Mouse (Mus musculus) regulatory T cell (primary cell): ENCODE measurements around the gene Mmp11.

Experiments used
- in situ Hi-C: fragments of 300-600 bp; cut with MboI, MseI; formaldehyde crosslinking; loops from one replicate; pipeline ENCODE4 v1.15.1; 2025; ENCODE audit warnings: high pct_unique_total_duplicates

The Mmp11 gene

GRCm38 (mm10) chr10:75898039-75898564 is 38.2 kb downstream of the Mmp11 start:
- in situ Hi-C loops, result no loop called here

DNA sequence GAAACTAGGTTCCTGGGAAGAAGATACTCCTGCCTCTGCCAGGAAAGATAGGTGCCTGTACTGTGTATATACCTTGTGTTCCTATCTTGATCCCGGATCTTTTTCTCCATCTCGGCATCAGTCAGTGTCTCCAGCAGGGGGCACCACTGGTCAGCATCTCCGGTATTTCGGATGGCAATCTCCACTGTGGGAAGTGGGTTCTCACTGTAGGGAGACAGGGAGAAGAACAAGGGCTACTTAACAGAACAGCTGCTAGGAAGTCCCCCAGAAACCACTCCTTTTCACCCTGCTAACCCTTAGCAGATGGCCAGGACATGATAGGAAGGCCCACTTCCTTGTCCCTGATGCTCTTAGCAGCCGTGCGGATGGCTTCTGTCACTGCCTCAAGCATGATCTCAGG is 38.9 kb downstream of the Mmp11 start:
- in situ Hi-C loops, result no loop called here

GRCm38 (mm10) chr10:75896208-75896607 is 40.1 kb downstream of the Mmp11 start:
- in situ Hi-C loops, result no loop called here

- in situ Hi-C loops, result no loop called here
Measured at GRCm38 (mm10) chr10:75895730-75896129, 40.6 kb downstream of the Mmp11 start.

DNA sequence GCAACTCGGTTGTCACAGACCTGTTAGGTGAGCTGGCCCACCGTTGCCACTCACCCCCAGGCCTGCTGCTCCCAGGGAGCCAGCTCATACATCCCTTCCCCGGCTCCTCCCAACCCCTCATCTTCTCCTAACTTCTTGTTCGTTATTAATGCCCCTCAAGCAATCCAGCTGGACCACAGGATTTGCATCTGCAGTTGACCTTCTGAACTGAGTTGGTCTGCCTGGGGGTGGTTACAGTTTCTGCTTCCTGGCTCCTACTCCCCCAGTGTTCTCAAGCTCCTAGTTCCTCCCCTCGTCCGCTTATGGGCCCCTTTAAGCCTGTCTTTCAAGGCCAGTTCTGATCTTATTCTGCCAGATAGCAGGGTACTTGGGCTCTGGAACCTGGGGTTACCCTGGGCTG is 41.7 kb downstream of the Mmp11 start:
- in situ Hi-C loops, result no loop called here

- in situ Hi-C loops, result no loop called here
Measured at GRCm38 (mm10) chr10:75893089-75893750, 43.1 kb downstream of the Mmp11 start, which contains the start of gene Derl3. Derl3 (plus strand) TSS chr10:75893413.

DNA sequence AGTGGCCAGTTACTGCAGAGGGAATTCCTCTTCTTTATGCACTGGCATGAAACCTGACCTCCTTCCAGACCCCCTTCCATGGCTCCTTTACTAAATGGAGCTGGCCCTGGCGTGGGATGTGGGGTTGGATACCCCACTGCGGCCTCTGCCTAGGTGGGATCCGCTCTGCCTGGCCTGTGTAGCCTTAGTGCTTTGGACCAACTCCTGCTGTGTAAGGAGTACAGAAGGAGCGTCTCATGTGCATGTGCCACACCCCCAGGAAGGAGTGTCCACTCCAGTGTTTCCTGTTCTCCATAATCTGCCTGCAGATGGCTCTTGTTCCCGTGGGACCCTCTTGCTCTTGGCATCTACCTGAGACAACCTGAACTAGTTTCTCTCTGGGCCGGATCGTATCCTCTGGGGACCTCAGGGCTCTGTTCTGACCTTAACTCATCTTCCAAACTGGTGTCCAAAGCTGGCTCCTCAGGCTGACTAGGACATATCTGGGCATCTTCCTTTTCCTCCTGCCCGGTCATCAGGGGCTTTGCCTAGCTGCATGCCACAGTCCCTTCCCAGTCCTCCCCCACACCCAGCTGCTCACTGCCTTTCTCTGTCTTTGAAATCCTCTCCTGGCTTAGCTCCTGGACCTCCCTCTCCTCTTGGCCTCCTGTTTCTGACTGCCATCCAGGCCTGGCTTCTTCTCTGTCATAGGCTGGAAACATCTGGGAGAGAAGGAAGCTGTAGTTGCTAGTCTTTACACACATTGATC is 46.7 kb downstream of the Mmp11 start:
- in situ Hi-C loops, result loop anchor here (5.0 kb wide), 1 partner anchor 63 kb away; the partner anchor contains the start of gene Gm5134

- in situ Hi-C loops, result loop anchor here (5.0 kb wide), 1 partner anchor 65 kb away; the partner anchor contains the start of gene Gm5134
Measured at GRCm38 (mm10) chr10:75887504-75887903, 48.8 kb downstream of the Mmp11 start.

DNA sequence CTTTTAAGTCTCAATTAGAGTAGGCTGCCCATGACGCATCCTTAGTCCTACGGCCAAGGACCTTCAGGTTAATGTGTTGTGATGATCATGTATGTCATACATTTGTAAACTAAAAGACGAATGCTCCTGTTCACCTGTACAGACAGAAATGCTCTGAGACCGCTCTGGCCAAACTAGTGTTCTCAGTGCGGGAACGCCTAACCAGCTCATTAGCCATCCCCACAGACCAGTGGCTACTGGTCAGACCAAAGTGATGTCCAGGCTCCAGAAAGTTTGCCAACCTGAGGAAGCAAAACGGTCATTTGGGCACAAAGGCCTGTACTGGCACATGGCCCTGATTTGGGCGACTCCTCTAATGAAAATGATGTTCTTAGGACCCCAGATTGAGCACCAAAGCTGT is 51.6 kb downstream of the Mmp11 start:
- in situ Hi-C loops, result loop anchor here (5.0 kb wide), 1 partner anchor 68 kb away; the partner anchor contains the start of gene Gm5134

DNA sequence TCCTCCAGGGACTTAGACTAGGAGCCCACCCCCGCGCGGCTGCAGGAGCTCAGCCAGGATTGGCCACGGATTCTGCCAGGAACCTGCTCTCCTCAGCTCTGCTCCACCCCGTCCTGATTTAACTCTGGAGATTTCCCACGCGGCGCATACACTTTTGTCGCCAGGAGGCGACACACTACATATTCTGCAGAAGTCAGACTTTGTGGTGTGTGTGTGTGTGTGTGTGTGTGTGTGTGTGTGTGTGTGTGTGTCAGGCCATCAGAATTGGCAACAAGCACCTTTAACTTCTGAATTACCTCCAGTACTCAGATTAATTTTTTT is 53.1 kb downstream of the Mmp11 start:
- in situ Hi-C loops, result no loop called here

- in situ Hi-C loops, result no loop called here
Measured at GRCm38 (mm10) chr10:75882433-75883231, 53.7 kb downstream of the Mmp11 start.

DNA sequence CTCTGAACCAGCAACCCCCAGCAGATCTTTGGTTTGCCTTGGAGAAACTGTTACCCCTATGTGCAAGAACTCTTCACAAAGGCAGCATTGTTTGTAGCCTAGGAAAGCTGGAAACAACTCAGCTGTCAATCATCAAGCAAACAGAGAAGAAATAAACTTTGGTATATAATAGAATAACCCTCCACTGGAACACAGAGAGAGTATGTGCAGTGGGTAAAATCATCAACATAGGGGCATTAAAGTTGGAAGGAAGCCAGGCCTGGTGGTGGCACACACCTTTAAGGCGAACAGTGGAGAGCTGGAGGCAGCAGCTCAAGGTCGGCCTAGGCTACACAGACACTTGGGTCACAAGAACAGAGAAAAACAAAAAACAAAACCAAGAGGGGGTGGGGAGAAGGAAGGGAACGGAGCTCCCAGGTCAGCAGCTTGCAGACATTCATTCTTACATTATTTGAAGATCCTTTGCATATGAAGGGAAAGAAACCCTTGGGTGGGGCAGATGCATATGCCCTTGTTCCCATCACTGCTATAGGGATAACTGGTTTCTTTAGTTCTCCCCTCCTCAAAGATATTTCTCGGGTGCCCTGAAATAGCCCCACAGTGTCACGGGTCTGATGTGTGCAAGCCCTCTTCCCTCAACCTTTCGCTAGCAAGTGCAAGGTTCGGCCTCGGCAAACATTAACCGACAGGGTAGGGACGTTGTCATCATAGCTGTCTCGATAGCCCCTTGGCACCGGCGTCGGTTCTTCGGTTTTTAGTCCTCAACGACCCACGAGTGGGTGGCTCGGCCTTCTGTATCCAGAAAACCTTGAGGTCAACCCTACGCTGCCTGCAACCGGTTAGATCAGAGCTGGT is 54.5 kb downstream of the Mmp11 start:
- in situ Hi-C loops, result no loop called here

GRCm38 (mm10) chr10:75880771-75881577 is 55.3 kb downstream of the Mmp11 start:
- in situ Hi-C loops, result no loop called here

DNA sequence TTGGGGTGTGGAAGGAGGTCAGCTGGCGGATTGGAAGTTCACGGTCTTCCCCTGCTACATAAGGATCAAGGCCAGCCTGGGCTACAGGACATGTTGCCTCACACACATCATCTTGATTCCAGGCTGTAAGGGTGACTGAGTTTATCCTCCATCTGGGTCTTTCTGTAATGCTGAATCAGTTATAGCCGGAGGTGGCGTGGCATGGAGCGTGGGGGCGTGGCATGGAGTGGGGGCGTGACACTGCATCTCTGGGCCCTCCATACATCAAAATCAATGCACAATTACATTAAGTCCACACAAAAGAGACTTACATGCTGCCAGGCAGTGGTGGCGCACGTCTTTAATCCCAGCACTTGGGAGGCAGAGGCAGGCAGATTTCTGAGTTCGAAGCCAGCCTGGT is 55.9 kb downstream of the Mmp11 start:
- in situ Hi-C loops, result no loop called here

GRCm38 (mm10) chr10:75878836-75879235 is 57.5 kb downstream of the Mmp11 start:
- in situ Hi-C loops, result no loop called here

DNA sequence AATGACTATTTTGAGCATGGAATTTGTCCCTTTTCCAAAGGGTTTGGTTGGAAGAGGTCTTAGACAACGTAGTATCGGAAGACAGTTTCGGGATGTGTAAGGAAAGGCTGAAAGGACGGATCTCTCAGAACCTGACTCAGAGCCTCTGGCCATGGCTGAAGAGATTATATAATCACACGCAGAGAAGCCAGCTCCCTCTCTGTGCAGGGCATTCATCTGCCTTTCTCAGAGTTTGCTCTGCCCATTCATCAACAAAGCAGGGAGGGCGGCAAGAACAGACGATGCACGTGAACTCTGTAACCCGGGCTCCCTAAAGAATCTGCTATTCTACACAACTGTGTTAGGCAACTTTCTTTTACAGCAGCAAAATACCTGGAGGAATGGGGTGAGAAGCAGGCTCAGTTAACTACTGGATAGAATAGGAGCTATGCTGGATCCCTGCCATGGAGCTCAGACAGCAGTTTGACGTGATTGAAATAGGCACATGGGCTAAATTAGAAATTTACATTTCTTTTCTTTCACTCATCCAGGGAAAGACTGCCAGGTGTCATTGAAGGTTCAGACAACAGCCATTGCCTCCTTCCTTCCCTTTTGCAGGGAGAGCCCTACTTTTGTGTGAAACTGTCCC is 62.6 kb downstream of the Mmp11 start:
- in situ Hi-C loops, result no loop called here
